Mouse (Mus musculus) embryo, embryonic 9.5 days (tissue): Measurements from ENCODE around the gene Zfp503.
A peak's percentile ranks its signal among the peaks of the same experiment; 100 is the strongest.

ENCODE experiments used
- DNase-seq: peaks from one replicate; pipeline ENCODE4 v3.0.0-alpha.2; 2017; ENCODE audit errors: extremely low spot score

Zfp503 gene

DNA sequence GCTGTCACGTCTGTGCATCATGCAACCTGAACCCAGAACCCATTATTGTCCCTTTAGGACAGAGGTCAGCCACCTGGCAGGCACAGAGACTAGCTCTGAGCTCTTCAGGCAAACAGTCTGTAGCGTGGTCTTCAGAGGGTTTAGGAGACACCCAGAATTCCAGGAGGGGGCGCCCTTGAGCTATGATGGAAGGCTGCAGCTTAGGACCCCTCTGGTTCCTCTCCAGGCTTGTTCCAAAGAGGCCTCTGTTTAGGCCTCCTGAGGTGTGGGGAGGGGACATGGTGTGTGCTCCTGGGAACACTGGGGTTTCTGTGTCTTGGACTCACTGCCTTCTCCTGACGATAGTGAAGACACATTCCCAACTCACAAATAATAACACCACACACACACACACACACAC lies 20.4 kb downstream of the Zfp503 start:
- DNase-seq = peak; percentile 86

DNA sequence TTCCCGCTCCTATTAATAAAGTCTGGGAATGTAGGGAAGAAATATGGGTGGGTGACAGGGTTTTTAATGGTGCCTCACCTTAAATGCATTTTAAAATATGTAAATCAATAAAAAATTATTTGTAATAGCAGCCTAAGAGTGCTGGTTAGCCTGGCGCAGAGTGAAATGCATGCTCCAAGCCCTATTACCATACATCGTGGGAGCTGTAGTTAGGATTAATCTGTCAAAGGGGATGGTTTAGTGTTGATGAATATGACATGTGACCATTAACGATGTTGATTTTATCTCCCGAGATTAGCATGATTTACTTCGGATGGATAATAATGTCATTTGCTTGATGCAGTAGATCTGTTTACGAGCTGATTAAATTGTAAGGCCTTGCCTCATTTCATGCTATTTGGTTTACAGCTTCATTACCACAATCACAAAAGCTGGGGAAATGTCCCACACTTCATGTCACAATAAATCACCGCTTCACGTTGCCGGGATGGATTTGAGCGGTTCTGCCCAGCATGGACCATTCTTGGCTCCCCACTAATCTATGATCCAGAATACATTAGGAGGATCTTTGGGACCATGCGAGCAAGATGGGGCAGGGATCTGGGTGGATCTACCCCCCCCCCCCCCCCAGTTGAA lies 21.9 kb downstream of the Zfp503 start:
- DNase-seq = no peak

DNA sequence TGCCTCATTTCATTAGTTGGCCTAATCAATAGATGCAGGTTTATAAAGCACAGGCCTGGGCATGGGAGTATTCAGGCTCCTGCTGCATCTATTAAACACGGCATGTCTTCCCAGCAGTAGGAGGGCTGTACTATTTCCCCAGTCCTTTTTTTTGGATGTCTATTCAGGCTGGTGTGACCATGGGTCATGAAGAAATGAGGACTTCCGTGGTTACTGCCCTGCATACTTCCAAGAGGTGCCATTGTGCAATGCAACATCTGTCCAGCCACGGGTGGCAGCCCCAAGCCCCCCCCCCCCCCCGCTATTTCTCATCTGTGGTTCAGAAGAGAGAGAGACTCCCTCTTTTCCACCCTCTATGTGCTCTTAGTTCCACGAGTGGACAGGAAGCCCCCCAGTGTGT lies 23.1 kb downstream of the Zfp503 start:
- DNase-seq = no peak

- no peak for DNase-seq
Measured at GRCm38 (mm10) chr14:21962381-21963050, 26.9 kb downstream of the Zfp503 start.

GRCm38 (mm10) chr14:21959243-21959642 lies 30.2 kb downstream of the Zfp503 start:
- DNase-seq = no peak

GRCm38 (mm10) chr14:21958643-21959042 lies 30.8 kb downstream of the Zfp503 start:
- DNase-seq = no peak

GRCm38 (mm10) chr14:21952541-21952940 lies 36.9 kb downstream of the Zfp503 start:
- no peak for DNase-seq

GRCm38 (mm10) chr14:21951896-21952523 lies 37.4 kb downstream of the Zfp503 start:
- no peak for DNase-seq

GRCm38 (mm10) chr14:21944946-21945345 lies 44.5 kb downstream of the Zfp503 start:
- no peak for DNase-seq

DNA sequence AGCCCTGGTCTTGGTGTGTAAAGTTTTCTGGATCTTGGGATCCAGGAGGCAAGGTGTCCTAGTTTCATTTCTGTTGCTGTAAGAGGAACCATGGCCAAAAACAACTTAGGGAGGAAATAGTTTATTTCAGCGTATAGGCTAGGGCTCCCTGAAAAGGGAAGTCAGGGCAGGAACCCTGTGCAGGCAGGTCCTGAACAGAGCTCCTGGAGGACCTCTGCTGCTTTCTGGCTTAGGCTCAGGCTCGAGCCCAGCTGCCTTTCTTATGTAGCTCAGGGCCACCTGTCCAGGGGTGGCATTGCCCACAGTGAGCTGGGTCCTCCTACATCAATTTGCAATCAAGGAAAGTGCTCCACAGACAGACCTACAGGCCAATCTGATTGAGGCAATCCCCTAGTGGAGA lies 47.8 kb downstream of the Zfp503 start:
- DNase-seq = no peak

- no peak for DNase-seq
Measured at GRCm38 (mm10) chr14:21937116-21937515, 52.3 kb downstream of the Zfp503 start.

- DNase-seq = no peak
Measured at GRCm38 (mm10) chr14:21936102-21936630, 53.2 kb downstream of the Zfp503 start.
